Mouse (Mus musculus): ENCODE data around the gene Fndc11. TPM values are rescaled to one million over a fixed set of nuclear protein-coding genes. Genes with fewer than 3 reads are reported as not detected.

Gene Fndc11
- total and polyA plus RNA-seq, 3 experiments: not detected

DNA sequence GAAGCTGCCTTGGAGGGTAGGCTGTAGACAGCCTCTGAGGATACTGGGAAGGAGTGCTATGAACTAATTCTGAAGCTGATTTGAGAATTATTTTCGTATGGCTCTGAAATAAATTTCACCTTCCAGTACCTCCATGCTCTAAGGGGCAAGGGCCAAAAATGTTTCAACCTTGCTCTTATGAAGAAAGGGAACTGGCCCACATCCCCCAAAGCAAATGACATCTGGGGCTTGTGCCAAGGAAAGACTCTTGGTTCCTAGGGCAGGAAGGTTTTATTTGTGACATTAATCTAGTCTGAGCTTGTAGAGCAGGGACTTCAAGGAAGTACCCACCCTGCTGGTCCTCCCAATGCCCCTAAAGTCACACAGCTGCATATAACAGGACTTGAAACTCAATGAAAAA lies 32.0 kb downstream of the Fndc11 start:
- no peak overlapping the region for H3K9ac ChIP-seq (ENCODE audit: control insufficient read depth, low read depth, low read length, poor library complexity, severe bottlenecking)
- no peak for DNase-seq (ENCODE audit: low read depth, low spot score)
- H3K27me3 ChIP-seq (ENCODE audit: control insufficient read depth in 1 of 2, insufficient read depth in 2 of 2, low read length in 2 of 2): no peaks in the 10 kb centered on the region
- no peak overlapping the region for H3K27ac ChIP-seq (ENCODE audit: control insufficient read depth, low read depth, low read length)
- H3K36me3 ChIP-seq (ENCODE audit: control insufficient read depth in 1 of 2, insufficient read depth in 2 of 2, low read length in 2 of 2): no peaks in the 10 kb centered on the region
- no peaks in the 10 kb centered on the region for H3K79me2 ChIP-seq (ENCODE audit: control insufficient read depth, insufficient read depth, low read length, poor library complexity)
- no peak overlapping the region for H3K4me3 ChIP-seq (ENCODE audit: control insufficient read depth in 1 of 2, insufficient read depth in 1 of 2, low read depth in 2 of 2, low read length in 2 of 2)
- H3K4me1 ChIP-seq (ENCODE audit: control insufficient read depth in 1 of 2, insufficient read depth in 2 of 2, low read length in 2 of 2): no peaks in the 10 kb centered on the region
- TF ChIP-seq POLR2AphosphoS5 (IDR thresholded peaks at IDR 0.05; ENCODE audit: borderline replicate concordance, low read depth, low read length): no peak
- peak; percentile 38; the same call in 1 of the 2 replicates for TF ChIP-seq TBP (IDR thresholded peaks at IDR 0.05; ENCODE audit: low read depth, low read length)
- TF ChIP-seq USF2 (IDR thresholded peaks at IDR 0.05; ENCODE audit: borderline replicate concordance in 1 of 2, insufficient read depth in 1 of 2, low read depth in 1 of 2, low read length in 2 of 2): no peak
- H3K9me3 ChIP-seq (replicated peaks; ENCODE audit: insufficient read depth, low read length): no peaks in the 10 kb centered on the region

DNA sequence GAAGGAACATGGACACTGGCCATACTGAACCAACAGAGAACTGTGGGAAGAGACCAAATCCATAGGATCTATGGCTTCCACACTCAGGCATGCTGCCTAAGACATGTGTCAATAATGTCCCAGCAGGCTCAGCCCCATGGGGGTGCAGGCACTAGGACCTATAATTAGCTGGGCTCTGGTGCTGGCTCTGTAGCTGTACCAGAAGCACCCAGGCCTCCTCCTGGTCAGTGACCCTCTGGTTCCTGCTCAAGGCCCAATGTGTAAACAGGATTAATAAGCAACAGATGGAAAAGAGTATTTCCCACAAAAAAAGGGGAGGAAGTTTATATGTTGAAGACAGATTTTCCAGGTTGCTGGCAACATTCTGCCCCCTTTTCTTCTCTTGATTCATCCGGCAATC lies 33.4 kb downstream of the Fndc11 start:
- Histone ChIP-seq H3K27me3 (ENCODE audit: control insufficient read depth in 1 of 2, insufficient read depth in 2 of 2, low read length in 2 of 2) (no peaks in the 10 kb centered on the region), H3K79me2 (ENCODE audit: control insufficient read depth, insufficient read depth, low read length, poor library complexity) (no peaks in the 10 kb centered on the region), H3K4me1 (ENCODE audit: control insufficient read depth in 1 of 2, insufficient read depth in 2 of 2, low read length in 2 of 2) (no peaks in the 10 kb centered on the region), H3K27ac (ENCODE audit: control insufficient read depth, low read depth, low read length) (no peak overlapping the region), H3K36me3 (ENCODE audit: control insufficient read depth in 1 of 2, insufficient read depth in 2 of 2, low read length in 2 of 2) (no peaks in the 10 kb centered on the region), H3K4me3 (ENCODE audit: control insufficient read depth in 1 of 2, insufficient read depth in 1 of 2, low read depth in 2 of 2, low read length in 2 of 2) (no peak overlapping the region), H3K9me3 (replicated peaks; ENCODE audit: insufficient read depth, low read length) (no peaks in the 10 kb centered on the region), H3K9ac (ENCODE audit: control insufficient read depth, low read depth, low read length, poor library complexity, severe bottlenecking) (no peak overlapping the region)
- DNase-seq (ENCODE audit: low read depth, low spot score): no peak
- TF ChIP-seq HCFC1 (IDR thresholded peaks at IDR 0.05; ENCODE audit: low read depth, low read length) (no peak), JUND (IDR thresholded peaks at IDR 0.05; ENCODE audit: low read depth, low read length) (no peak), MAZ (IDR thresholded peaks at IDR 0.05; ENCODE audit: low read depth, low read length) (no peak), BHLHE40 (IDR thresholded peaks at IDR 0.05; ENCODE audit: borderline replicate concordance, low read depth, low read length) (no peak), RAD21 (IDR thresholded peaks at IDR 0.05; ENCODE audit: low read depth, low read length) (no peak), ZNF384 (IDR thresholded peaks at IDR 0.05; ENCODE audit: low read depth, low read length) (no peak), TBP (IDR thresholded peaks at IDR 0.05; ENCODE audit: low read depth, low read length) (no peak), ZMIZ1 (IDR thresholded peaks at IDR 0.05; ENCODE audit: low read depth, low read length) (no peak), USF2 (IDR thresholded peaks at IDR 0.05; ENCODE audit: borderline replicate concordance in 1 of 2, insufficient read depth in 1 of 2, low read depth in 1 of 2, low read length in 2 of 2) (no peak), CHD2 (IDR thresholded peaks at IDR 0.05; ENCODE audit: low read length) (no peak), ELF1 (IDR thresholded peaks at IDR 0.05; ENCODE audit: low read depth, low read length) (no peak), MYC (IDR thresholded peaks at IDR 0.05; ENCODE audit: low read depth, low read length) (no peak), EP300 (IDR thresholded peaks at IDR 0.05; ENCODE audit: low read depth in 1 of 2, low read length in 2 of 2) (no peak), GATA1 (IDR thresholded peaks at IDR 0.05; ENCODE audit: low read depth, low read length) (no peak), E2F4 (IDR thresholded peaks at IDR 0.05; ENCODE audit: borderline replicate concordance, low read depth, low read length) (no peak), GABPA (IDR thresholded peaks at IDR 0.05; ENCODE audit: low read depth, low read length) (no peak)

Data from MEL (cell line).